Mouse (Mus musculus): ENCODE results near the gene Maats1.

The Maats1 gene

DNA sequence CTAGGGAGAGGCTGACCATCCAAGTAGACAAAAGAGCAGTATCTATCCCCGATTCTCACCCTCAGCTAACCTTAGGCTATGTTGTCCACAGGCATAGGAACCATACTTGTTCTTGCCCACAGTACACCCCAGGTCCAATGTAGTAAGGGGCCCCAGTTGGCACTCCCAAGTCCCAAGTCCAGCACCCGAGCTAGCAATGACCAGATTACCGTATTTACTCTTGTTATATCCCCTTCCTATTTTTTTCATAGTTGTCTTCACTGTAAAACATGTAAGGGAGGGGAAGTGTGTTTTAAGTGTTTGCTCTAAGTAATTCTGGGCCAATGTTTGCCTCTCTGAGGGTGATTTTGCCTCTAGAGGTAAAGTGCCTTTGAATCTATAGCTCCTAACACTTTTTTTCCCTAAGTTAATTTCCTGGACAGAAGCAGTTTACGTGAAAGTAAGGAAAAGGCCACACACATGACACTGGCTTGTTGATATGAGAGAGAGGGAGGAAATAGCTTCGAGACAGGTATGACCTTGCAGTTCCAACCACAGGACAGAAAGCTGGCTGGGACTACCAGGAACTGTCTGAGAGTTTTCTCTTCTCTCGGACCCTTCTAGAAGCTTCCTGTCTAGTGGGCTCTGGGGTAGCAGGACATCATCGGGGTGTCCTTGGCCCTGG is 47.1 kb downstream of the Maats1 start, which contains the start of gene Nr1i2:
Gene Nr1i2 (minus strand): TSS at position 140 of the 664 bp plus-strand sequence.
- no peak for DNase-seq (ENCODE audit: low spot score)

DNA sequence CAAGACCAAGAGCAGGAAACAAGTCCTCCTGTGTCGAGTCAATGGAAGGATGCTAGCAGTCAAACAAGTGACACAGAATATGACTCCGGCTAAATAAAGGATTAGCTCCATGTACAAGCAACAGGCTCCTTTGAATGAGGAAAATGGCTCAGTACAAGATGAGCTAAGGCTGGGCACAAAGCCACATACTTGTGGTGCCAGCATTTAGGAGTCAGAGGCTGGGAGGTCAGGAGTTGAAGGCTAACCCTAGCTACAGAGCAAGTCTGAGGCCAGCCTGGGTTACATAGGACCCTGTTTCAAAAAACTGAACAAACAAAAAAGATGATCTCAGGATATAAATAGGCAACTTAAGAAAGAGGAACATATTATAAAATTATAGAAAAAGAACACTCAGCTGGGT is 51.8 kb downstream of the Maats1 start:
- no peak for DNase-seq (ENCODE audit: low spot score)

DNA sequence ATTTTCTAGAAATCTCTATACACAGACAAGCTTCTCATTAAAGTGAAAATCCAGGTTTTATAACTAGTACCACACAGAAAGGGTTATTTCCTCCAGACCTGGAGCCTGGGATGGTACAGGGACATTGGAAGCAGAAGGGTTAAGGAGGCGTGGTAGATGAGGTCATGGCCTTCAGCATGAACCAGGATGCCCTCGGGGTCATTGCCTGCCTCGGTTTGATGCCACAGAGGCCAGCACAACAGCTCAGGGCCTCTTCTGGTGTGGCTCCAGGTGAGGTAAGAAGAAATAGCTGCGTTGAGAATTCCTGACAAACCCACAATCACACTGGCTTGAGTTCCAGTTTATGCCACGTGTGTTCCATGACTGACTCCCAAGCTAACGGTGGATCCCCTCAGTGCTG is 53.1 kb downstream of the Maats1 start:
- DNase-seq (ENCODE audit: low spot score) = no peak

DNA sequence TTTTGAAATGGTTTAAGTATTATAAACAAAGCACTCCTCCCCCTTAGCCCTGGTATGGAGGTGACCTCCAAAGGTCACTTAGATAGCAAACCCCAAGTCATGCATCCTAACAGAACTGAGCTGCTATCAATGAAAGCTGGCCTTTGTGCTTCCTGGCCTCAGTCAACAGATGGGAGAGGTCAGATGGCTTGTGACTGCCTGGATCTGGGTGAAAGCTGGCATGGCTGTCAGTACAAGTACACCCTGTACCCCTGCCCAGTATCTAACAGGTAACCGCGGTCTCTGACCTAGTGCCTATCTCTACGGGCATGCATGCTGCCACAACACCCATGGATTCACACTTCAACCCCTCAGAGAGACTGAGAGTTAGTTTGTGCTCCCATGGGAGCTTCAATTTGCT is 54.2 kb downstream of the Maats1 start:
- DNase-seq (ENCODE audit: low spot score) = no peak

DNA sequence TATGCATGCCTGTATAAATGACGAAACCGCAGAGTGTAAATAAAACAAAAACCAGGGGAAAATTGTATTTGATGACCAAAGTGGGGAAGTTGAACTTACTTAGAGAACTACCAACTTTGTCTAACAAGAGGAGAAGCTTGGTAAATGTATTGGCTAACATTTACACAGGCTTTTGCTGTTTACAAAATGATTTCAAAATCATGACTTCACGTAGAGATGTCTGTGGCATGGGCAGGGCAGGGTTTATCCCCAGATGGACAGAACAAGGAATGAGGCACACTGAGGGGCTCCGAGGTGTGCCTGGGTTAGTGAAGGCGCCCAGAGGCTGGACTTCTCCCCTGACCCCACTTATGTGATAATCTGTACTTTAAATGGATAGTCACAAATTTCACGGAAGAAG is 54.6 kb downstream of the Maats1 start:
- no peak for DNase-seq (ENCODE audit: low spot score)

DNA sequence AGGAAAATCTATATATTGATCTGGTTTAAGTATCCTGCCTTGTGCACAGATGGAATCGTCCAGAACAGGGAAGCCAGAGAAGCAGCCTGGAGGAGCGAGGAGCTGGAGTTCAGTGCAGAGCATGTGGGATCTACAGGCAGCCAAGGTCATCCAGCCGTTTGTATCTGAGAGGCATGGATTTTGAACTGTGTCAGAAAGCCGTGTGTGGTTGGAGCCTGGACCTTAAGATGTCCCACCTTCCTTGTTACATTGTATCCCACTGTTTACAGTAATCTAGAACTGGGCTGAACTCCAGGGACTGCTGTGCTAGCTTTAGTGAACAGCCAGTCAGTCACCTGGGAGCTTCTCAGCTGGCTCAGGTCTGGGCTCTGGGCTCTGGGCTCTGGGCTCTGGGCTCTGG is 55.4 kb downstream of the Maats1 start:
- no peak for DNase-seq (ENCODE audit: low spot score)

DNA sequence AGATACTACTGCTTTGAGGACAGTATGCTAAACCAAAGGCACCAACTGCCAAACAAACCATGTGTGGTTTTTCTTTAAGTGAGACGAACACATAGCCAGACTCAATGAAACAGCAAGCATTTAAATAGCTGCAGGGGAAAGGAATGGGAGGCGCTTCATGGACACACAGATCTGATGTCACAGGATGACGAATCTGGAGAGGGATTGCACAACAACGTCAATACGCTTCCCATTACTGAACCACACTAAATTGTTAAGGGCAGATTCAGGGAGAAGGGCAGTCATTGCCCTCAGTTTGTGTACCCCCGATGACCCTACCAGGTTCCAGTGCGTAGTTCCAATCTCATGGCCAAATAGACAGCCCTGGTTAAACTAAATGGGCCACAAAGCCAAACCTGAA is 56.1 kb downstream of the Maats1 start:
- no peak for DNase-seq (ENCODE audit: low spot score)

DNA sequence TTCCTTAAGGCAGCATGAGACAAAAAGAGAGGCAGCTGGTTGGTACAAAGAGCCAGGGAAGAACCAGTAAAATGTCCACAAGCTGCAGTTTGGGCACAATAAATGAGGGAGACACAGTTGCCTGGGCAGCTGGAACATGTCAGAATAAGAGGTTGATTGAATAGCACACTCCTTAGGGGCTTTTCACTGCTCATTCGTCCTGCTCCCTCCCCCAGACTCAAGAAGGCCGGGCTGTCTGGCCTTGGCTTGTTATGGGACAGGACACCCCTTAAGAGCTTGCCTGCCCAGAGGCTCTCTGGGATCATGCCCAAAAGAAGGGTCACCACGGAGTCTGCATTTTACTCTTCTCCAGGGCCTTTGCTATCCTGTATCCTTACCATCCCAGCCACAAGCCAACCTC is 58.6 kb downstream of the Maats1 start:
- no peak for DNase-seq (ENCODE audit: low spot score)

DNA sequence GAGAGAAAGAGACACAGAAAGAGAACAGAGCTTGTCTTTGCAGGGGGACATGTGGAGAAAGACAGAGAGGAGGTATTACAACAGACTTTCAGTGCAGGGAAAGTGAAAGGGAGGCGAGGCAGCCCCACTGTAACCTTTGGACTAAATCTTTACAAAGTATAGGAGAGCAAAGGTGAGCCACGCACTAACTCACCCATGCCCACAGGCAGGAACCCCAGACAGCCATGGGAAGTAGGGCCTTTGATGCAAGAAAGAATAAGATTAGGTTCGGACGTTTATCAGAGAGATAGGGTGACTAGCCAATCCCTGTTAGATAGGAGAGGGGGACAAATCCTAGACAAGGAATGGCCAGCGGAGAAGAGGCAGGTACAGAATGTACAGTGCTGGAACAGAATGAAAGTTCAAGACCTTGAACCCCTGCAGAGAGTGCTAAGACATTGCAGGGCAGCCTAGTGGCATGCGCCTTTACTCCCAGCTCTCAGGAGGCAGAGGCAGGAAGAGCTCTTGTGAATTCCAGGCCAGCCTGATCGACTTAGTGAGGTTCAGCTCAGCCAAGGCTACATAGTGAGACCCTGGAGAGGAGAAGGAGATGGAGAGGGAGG is 59.3 kb downstream of the Maats1 start:
- DNase-seq (ENCODE audit: low spot score) = no peak

DNA sequence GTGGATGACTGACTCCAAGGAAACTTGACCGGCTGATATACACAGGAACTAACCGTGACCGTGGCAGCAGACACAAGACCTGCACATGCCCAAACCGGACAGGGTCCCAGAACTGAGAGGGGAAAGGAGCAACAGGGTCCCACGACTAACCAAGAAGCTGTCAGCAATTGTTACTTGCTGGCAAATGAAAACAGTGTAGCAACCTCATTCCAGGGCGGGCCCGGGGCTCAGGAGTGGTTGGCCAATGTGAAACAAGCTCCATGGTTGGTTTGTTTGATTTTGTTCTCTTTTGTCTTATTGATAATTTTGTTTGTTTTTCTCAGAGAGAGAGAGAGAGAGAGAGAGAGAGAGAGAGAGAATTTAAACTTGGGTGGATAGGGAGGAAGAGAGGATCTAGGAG is 61.0 kb downstream of the Maats1 start:
- no peak for DNase-seq (ENCODE audit: low spot score)

DNA sequence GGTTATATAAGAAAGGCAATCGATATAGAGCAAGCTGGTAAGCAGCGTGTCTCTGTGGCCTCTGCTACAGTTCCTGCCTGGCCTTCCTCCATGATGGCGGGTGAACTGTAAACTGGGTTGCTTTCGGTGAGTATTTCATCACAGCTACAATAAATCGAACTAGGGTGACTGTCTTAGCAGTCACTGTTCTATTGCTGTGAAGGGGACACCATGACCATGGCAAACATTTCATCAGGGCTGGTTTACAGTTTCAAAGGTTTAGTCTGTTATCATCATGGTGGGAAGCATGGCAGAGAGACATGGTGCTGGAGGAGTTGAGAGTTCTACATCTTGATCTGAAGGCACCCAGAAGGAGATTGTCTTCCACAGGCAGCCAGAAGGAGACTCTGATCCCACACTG is 62.1 kb downstream of the Maats1 start:
- DNase-seq (ENCODE audit: low spot score) = no peak

DNA sequence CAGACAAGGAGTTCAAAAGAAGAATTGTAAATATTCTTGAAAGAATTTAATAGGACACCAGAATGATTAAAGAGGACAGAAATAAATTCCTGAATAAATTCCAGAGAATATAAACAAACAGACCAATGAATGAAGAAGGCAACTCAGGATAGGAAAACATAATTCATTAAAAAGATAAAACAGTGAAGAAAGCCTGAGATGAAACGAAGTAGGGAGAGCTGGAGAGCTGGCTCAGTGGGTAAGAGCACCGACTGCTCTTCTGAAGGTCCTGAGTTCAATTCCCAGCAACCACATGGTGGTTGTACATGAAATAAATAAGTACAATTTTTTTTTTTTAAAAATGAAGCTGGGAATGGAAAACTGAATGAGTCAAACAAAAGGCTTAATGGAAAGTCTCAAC is 67.2 kb downstream of the Maats1 start:
- no peak for DNase-seq (ENCODE audit: low spot score)

DNA sequence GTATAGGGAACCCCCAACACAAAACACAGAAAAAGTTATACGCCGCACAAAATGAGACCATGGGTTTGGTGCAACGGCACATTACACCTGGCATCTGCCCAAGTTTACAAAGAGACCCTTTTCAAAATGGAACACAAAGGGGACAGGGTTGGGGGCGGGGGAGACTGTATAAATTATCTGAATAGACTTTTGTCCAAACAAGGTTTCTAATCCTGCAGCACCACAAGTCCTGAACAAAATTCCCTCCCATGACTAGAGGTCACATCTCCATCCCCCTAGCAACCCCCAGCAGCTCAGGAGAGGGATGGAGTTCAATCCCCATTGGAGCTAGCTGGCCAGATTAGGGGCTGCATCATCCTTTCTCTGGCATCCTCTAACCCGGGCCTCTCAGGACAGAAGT is 69.5 kb downstream of the Maats1 start:
- DNase-seq (ENCODE audit: low spot score) = no peak

DNA sequence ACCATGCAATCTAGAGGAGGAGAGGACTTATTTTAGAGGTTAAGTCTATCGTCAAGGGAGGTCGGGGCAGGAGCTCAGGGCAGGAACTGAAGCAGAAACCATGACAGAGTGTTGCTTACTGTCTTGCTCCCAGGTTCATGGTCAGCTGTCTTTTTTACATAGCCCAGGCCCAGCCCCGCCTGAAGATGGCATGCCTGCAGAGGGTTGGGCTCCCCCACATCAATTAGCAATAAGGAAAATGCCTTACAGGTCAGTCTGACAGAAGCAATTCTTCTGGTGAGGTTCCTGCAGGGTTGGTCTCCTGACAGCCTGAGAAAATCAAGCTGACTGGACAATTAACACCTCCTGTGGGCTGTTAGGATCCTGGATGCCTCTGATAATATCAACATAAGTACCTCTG is 70.3 kb downstream of the Maats1 start:
- DNase-seq (ENCODE audit: low spot score) = no peak

DNA sequence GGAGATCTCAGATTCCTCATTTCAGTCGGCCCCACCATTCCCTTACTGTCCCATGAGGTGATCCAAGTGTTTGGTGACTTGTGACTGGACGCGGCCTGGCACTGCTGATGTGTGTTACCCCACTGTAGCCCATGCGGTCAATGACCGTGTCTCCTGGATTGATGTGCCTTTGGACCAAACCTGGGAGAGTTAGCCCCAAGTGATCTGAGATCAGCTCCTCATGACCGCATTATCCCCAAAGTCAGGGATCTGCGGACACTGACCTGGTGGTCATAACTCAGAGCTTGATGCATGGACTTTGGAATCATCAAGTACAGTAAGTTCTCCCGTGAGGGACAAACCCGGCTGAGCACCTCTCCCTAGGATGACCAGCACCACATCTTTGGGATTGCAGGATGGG is 86.0 kb downstream of the Maats1 start:
- DNase-seq (ENCODE audit: low spot score) = no peak

DNA sequence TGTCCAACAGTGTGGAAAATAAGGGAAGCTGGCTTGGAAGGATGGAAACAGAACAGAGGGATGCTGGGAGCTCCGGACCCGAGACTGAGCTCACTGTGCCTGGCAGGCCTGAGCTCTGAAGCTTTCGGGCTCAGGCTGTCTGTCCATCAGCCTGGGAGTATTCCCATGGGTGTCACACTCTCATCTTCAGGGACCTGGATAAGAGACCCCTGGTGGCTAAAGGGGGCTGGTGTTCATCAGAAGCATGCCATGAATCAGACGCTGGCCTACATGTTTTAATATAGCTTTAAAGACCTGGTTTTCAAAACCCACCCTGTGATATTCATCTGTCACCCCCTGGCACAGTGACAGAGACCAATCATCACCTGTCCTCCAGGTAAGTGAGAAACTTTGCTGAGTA is 86.8 kb downstream of the Maats1 start:
- DNase-seq (ENCODE audit: low spot score) = no peak

DNA sequence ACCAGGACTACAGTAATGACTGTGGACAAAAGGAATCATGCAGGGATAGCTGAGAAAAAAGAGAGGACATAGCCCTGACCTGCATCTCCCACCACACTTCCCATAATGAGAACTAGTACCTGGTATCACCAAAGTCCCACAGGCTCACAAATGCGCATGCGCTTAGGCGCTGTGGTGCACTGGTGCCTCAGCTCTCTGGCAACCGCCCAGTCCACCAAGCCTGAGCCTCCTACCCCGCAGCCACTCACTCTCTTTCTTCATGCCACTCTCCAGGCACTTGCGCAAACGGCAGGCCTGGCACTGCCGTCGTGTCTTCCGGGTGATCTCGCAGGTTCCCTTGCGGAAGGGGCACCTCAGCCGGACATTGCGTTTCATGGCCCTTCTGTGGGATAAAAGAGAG is 87.9 kb downstream of the Maats1 start:
- DNase-seq (ENCODE audit: low spot score) = no peak

DNA sequence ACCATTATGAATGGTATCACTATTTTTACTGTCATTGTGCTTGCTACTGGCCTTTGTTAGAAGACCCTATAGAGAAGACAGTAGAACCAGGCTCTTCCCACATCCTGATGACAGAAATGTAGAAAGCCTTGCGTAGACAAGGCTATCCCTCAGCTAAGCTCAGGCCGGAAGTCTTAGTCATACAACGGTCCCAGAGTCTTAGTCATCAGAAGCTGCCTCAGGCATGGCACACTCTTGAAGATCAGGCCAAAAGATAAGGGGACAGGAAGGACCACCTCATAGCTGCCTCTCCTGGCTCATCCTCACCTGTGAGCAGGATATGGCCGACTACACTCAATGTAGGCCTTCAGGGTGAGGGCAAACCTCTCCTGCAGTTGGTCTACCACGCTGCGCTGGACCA is 91.5 kb downstream of the Maats1 start:
- no peak for DNase-seq (ENCODE audit: low spot score)

DNA sequence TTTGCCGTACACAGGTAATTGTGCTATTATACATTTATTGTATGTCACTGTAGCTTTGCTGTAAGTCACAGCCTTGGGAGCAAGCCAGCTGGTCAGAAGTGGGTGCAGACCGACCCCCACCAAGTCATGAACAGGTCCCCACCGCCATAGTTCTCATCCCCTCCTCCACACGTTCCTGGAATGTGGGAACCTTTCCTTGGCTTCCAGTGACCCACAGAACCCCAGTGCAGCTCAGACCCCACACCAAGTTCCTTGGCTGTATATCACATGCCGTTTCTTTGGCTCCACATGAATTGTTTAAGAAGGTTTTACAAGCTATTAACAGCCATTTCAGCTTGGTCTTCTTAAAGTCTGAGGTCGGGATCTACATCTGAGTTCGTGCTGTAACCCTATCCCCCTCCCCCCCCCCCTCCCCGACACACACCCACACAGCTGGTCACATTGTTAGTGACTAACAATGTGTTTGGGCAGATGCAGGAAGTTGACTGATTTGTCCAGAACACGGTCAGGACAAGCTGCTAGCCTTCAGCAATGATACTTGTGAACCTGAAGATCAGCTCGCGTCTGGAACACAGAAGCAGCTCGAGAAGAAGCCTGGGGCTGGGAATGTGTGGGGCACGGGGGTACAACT is 93.5 kb downstream of the Maats1 start:
- DNase-seq (ENCODE audit: low spot score) = no peak

Measured in layer of hippocampus, adult 9-10 months (tissue).